ENCODE assay signal across 9 mouse cellular contexts in genomic region chr9:120914877-120915459, GRCm38 (mm10). TPM values are rescaled to one million over a fixed set of nuclear protein-coding genes. Genes with fewer than 3 reads are reported as not detected.
DNase-seq lines count a peak whose midpoint lies in the region; ATAC-seq and TF ChIP-seq lines count a peak whose summit lies in the region.
"Had no signal": no experiment of that assay in that cellular context is flagged by ENCODE, and none has a peak within 500 bp of the region (broad histone marks: within the 10 kb centered on the region; RNA-seq: fewer than 3 reads in every experiment).

No protein-coding gene starts in this region.

- H3K27ac ChIP-seq in intestine, postnatal 0 days (ENCODE audit: low read depth, low read length): no peak overlapping the region
- no peak overlapping the region for H3K27ac ChIP-seq in cerebellum, adult 2 months (ENCODE audit: insufficient read depth, low read length)
- no peak overlapping the region for H3K27ac ChIP-seq in forebrain, embryonic 16.5 days (ENCODE audit: low read length)
- H3K27ac ChIP-seq: limb, embryonic 13.5 days had no signal

- peak; percentile 100 for ATAC-seq in common myeloid progenitor, adult 5-6 weeks (replicated peaks; ENCODE audit: low read depth, poor library complexity, severe bottlenecking)
- peak; percentile 15; the same call in 1 of the 2 replicates for ATAC-seq in intestine, postnatal 0 days
- peak; percentile 98 for ATAC-seq in megakaryocyte progenitor cell, adult 5-6 weeks (replicated peaks; ENCODE audit: poor library complexity)
- ATAC-seq in forebrain, embryonic 16.5 days: no peak

- intact Hi-C loops in gastrocnemius, postnatal 14 days (cut with DNase I; ENCODE audit: low total_unique reads): no loop called here

- peak; percentile 16 for DNase-seq in gastrocnemius, postnatal 14 days
- no peak for DNase-seq in gastrocnemius, adult 8-10 months (ENCODE audit: low spot score in 2 of 2)
- DNase-seq in cerebellum, adult 2 months: no peak
- no peak for DNase-seq in layer of hippocampus, adult 9-11 months

- no peak overlapping the region for H3K9ac ChIP-seq in intestine, postnatal 0 days (ENCODE audit: low read depth, low read length)
- no peak overlapping the region for H3K9ac ChIP-seq in forebrain, embryonic 16.5 days (replicated peaks; ENCODE audit: low read depth, low read length)
- H3K9ac ChIP-seq: limb, embryonic 13.5 days had no signal

- peaks cover 4% of the 10 kb centered on the region; the same call in 1 of the 2 replicates for H3K4me1 ChIP-seq in intestine, postnatal 0 days (replicated peaks; ENCODE audit: control insufficient read depth, insufficient read depth, low read length)
- no peaks in the 10 kb centered on the region for H3K4me1 ChIP-seq in cerebellum, adult 2 months (ENCODE audit: control insufficient read depth, insufficient read depth, low read length)
- H3K4me1 ChIP-seq in forebrain, embryonic 16.5 days (replicated peaks; ENCODE audit: control insufficient read depth, insufficient read depth, low read length): no peaks in the 10 kb centered on the region

- H3K4me3 ChIP-seq in intestine, postnatal 0 days (ENCODE audit: low read depth, low read length): no peak overlapping the region
- no peak overlapping the region for H3K4me3 ChIP-seq in cerebellum, adult 2 months (replicated peaks; ENCODE audit: insufficient read depth, low read depth, low read length)
- H3K4me3 ChIP-seq in forebrain, embryonic 16.5 days (replicated peaks; ENCODE audit: low read length): no peak overlapping the region
- H3K4me3 ChIP-seq: limb, embryonic 13.5 days had no signal

- H3K4me2 ChIP-seq in intestine, postnatal 0 days (replicated peaks; ENCODE audit: low read depth): no peak overlapping the region
- no peak overlapping the region for H3K4me2 ChIP-seq in forebrain, embryonic 16.5 days (ENCODE audit: low read length)
- H3K4me2 ChIP-seq: limb, embryonic 13.5 days had no signal

- H3K36me3 ChIP-seq in intestine, postnatal 0 days (ENCODE audit: control insufficient read depth, insufficient read depth): no peaks in the 10 kb centered on the region
- no peaks in the 10 kb centered on the region for H3K36me3 ChIP-seq in forebrain, embryonic 16.5 days (ENCODE audit: control insufficient read depth, insufficient read depth)
- H3K36me3 ChIP-seq: limb, embryonic 13.5 days had no signal

- H3K9me3 ChIP-seq in intestine, postnatal 0 days (ENCODE audit: control insufficient read depth): no peaks in the 10 kb centered on the region; the same call in 1 of the 2 replicates
- 0 out of 2 replicates have a peak, but pooled peaks cover 3% of the 10 kb centered on the region for H3K9me3 ChIP-seq in forebrain, embryonic 16.5 days (ENCODE audit: control insufficient read depth, low read length)

- no peak for TF ChIP-seq POLR2A in cerebellum, adult 2 months (IDR thresholded peaks at IDR 0.05; ENCODE audit: borderline replicate concordance, insufficient read depth, low read length)

- peak; percentile 66 for TF ChIP-seq CTCF in intestine, postnatal 0 days (IDR thresholded peaks at IDR 0.05; ENCODE audit: low read depth)
- TF ChIP-seq CTCF in cerebellum, adult 2 months (IDR thresholded peaks at IDR 0.05; ENCODE audit: borderline replicate concordance, insufficient read depth, low read depth, low read length): no peak

- 75% methylated on average over 14 of the region's 14 CpGs for WGBS in intestine, postnatal 0 days
- WGBS in cerebellum, adult 2 months: 87% methylated on average over 14 of the region's 14 CpGs
- 90% methylated on average over 14 of the region's 14 CpGs for WGBS in forebrain, embryonic 16.5 days

- H3K27me3 ChIP-seq in intestine, postnatal 0 days (replicated peaks; ENCODE audit: control insufficient read depth, insufficient read depth, low read length): no peaks in the 10 kb centered on the region
- H3K27me3 ChIP-seq in cerebellum, adult 2 months (ENCODE audit: control insufficient read depth, insufficient read depth, low read length): no peaks in the 10 kb centered on the region; the same call in 1 of the 2 replicates
- no peaks in the 10 kb centered on the region for H3K27me3 ChIP-seq in forebrain, embryonic 16.5 days (replicated peaks; ENCODE audit: control insufficient read depth, insufficient read depth, low read length)
- H3K27me3 ChIP-seq: limb, embryonic 13.5 days had no signal

RNA-seq across cellular contexts. Expression of gene Ctnnb1, which starts 14.0 kb away (rescaled TPM):
- total RNA-seq in gastrocnemius, postnatal 14 days (2021): 100 to 1,000 TPM; 221 to 244 TPM
- total RNA-seq in gastrocnemius, adult 8-10 months (2022): 100 to 1,000 TPM; 203 to 219 (median 212) TPM
- total RNA-seq in common myeloid progenitor, adult 5-6 weeks (2017): 460 and 470 TPM in 2 replicates
- polyA plus RNA-seq in intestine, postnatal 0 days (2015; fragmentation: Nextera tagmentation; extraction: Ambion mirVana): 363 and 364 TPM in 2 replicates
- 308 and 319 TPM in 2 replicates for total RNA-seq in megakaryocyte progenitor cell, adult 5-6 weeks (2015)
- total RNA-seq in megakaryocyte progenitor cell, adult 5-6 weeks (2017): 339 and 406 TPM in 2 replicates
- 222 and 255 TPM in 2 replicates for polyA plus RNA-seq in cerebellum, adult 2 months (2012; rRNA removed)
- polyA plus RNA-seq in forebrain, embryonic 16.5 days (2015; fragmentation: Nextera tagmentation; extraction: Ambion mirVana): 611 and 637 TPM in 2 replicates
